ENCODE assay signal across 8 mouse cellular contexts in the genomic region with DNA sequence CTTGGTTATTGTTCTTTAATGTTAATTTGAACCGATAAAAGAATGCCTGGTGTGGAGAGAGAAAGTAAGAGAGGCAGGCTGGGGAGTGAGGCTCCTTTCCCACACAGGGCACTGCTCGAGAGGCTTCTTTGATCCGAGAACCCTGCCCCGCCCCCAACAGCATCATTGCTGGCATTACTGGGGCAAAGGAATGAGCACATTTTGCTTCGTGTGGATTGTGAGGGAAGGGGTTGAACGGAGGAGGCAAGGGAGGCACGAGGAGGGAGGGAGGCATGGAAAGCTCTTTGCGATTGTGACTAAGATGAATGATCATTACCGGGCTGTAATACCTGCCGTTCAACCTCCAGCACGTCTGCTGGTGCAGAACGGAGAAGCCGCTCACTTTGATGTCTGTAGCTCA.
A peak's percentile ranks its signal among the peaks of the same experiment; 100 is the strongest.
DNase-seq lines count a peak whose midpoint lies in the region; ATAC-seq and TF ChIP-seq lines count a peak whose summit lies in the region.

No protein-coding gene starts in this region.

- H3K9ac ChIP-seq in forebrain, postnatal 0 days = peak overlapping the region; percentile 56

- ATAC-seq in forebrain, postnatal 0 days = peak; percentile 94

- peak overlapping the region; percentile 21 for H3K4me3 ChIP-seq in forebrain, postnatal 0 days (ENCODE audit: low read depth, low read length)

- DNase-seq in left cerebral cortex, adult 18-20 months (ENCODE audit: low spot score in 2 of 2) = peak; percentile 16 to 23
- no peak for DNase-seq in left cerebral cortex, adult 11 months (ENCODE audit: low spot score)
- peak; percentile 3 for DNase-seq in cerebellum, adult 9-10 months
- peak; percentile 75 for DNase-seq in forebrain, postnatal 0 days
- DNase-seq in layer of hippocampus, postnatal 10 days (ENCODE audit: low spot score in 2 of 2) = peak; percentile 52 to 61
- peak; percentile 78 for DNase-seq in lung, postnatal 10 days
- DNase-seq in retina, embryonic 14.5 days (ENCODE audit: low spot score) = peak; percentile 68
- no peak for DNase-seq in adipocyte (ENCODE audit: low spot score)

- H3K27ac ChIP-seq in forebrain, postnatal 0 days (ENCODE audit: low read depth, low read length) = no peak overlapping the region

- no peaks in the 10 kb centered on the region for H3K27me3 ChIP-seq in forebrain, postnatal 0 days (ENCODE audit: insufficient read depth, low read length)

- WGBS in forebrain, postnatal 0 days = 1% methylated on average over 13 of the region's 13 CpGs

- H3K4me2 ChIP-seq in forebrain, postnatal 0 days (ENCODE audit: low read depth) = peak overlapping the region; percentile 46

- H3K36me3 ChIP-seq in forebrain, postnatal 0 days (ENCODE audit: insufficient read depth) = no peaks in the 10 kb centered on the region

- no peaks in the 10 kb centered on the region for H3K9me3 ChIP-seq in forebrain, postnatal 0 days (ENCODE audit: low read length)

- no peak for TF ChIP-seq CTCF in forebrain, postnatal 0 days (IDR thresholded peaks at IDR 0.05; ENCODE audit: low read depth)

- H3K4me1 ChIP-seq in forebrain, postnatal 0 days (ENCODE audit: insufficient read depth) = peaks cover 4% of the 10 kb centered on the region; the same call in 1 of the 2 replicates

Comparison
In these comparisons a context has a peak if more than half of its experiments do, and no peak if none do; other contexts are left out.
1. DNase-seq: peak in left cerebral cortex, adult 18-20 months (2 of 2), cerebellum, adult 9-10 months (single experiment), forebrain, postnatal 0 days (single experiment), layer of hippocampus, postnatal 10 days (2 of 2), lung, postnatal 10 days (single experiment) and retina, embryonic 14.5 days (single experiment); none in left cerebral cortex, adult 11 months (single experiment) and adipocyte (single experiment).